Mouse (Mus musculus): Measurements from ENCODE around the gene Wdr91. TPM values are rescaled to one million over a fixed set of nuclear protein-coding genes. Genes with fewer than 3 reads are reported as not detected.

Gene Wdr91
- polyA plus RNA-seq, 1 experiment = 4.7 TPM

DNA sequence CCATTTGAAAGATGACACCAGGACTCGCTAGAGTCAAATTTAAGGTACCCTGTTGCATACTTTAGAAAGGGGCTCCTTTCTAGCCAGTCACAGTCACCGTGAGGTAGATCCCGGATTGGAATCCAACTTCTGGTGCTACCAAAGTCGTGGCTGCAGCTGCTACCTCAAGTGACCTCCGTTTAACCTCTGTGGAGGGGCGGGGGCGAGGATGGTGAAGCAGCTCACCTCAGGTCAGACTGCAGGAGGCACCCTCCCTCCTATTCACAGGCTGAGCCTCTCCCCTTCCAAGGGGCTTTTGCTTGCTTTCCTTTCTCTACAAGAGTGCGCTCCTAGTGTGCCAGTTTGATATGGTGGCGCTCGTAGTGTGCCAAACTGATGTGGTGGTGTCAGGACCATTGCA is 9.3 kb upstream of the Wdr91 start, which contains the start of gene Stra8:
Stra8 (plus strand) TSS at position 208 of the 400 bp plus-strand sequence.
- no peaks in the 10 kb centered on the region for H3K4me1 ChIP-seq (ENCODE audit: control insufficient read depth, insufficient read depth, insufficient read length, low read length)
- H3K27ac ChIP-seq (ENCODE audit: insufficient read depth, low read depth, low read length) = no peak within 1 kb of the TSS
- no peak within 1 kb of the TSS for H3K4me3 ChIP-seq (ENCODE audit: low read depth, low read length)
- no peak for TF ChIP-seq CTCF (IDR thresholded peaks at IDR 0.05; ENCODE audit: extremely low read depth, insufficient read length, insufficient replicate concordance, low read depth, low read length)
- no peaks in the 10 kb centered on the region for H3K36me3 ChIP-seq (ENCODE audit: control insufficient read depth, insufficient read depth, low read length)
- 66% methylated on average over 10 of the region's 10 CpGs for WGBS
- H3K27me3 ChIP-seq (ENCODE audit: control insufficient read depth, insufficient read depth, low read length) = no peaks in the 10 kb centered on the region; the same call in 1 of the 2 replicates

DNA sequence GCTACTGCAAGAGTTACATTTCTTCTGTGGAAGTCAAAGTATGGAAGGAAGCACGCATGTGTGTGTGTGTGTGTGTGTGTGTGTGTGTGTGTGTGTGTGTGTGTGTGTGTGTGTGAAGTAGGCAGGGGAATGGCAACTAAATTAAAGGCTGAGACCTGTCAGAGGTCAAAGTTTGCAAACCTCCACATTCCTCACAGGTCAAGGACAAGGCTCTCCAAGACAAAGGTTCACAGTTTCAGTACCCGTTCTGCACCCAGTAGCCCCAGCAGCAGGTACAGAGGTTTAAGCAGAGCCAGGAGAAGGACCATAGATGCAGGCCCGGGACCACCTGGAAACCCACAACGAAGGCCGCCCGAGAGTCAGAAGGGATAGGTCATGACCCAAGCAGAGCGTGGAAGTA is 8.5 kb upstream of the Wdr91 start:
- H3K27me3 ChIP-seq (ENCODE audit: control insufficient read depth, insufficient read depth, low read length) = no peaks in the 10 kb centered on the region; the same call in 1 of the 2 replicates
- 86% methylated on average over 7 of the region's 7 CpGs for WGBS
- H3K4me3 ChIP-seq (ENCODE audit: low read depth, low read length) = no peak overlapping the region
- H3K4me1 ChIP-seq (ENCODE audit: control insufficient read depth, insufficient read depth, insufficient read length, low read length) = no peaks in the 10 kb centered on the region
- no peaks in the 10 kb centered on the region for H3K36me3 ChIP-seq (ENCODE audit: control insufficient read depth, insufficient read depth, low read length)
- TF ChIP-seq POLR2A (IDR thresholded peaks at IDR 0.05; ENCODE audit: low read depth, low read length) (no peak), CTCF (IDR thresholded peaks at IDR 0.05; ENCODE audit: extremely low read depth, insufficient read length, insufficient replicate concordance, low read depth, low read length) (no peak)
- no peak overlapping the region for H3K27ac ChIP-seq (ENCODE audit: insufficient read depth, low read depth, low read length)

DNA sequence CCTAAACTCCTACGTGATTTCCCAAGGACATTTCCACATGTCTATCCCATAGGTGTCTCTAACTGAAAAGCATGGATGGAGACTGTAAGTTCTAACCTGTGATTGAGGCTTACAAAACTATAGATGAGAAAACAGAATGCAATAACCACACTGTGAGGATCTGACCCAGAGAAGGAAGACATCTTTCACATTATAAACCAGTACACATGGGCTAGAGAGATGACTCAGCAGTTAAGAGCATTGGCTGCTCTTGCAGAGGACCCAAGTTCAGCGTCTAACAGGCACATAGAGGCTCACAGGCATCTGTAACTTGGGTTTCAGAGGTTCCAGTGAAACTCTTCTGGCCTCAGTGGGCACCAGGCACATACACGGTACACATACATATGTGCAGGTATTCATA is 3.8 kb upstream of the Wdr91 start:
- Histone ChIP-seq H3K27ac (ENCODE audit: insufficient read depth, low read depth, low read length) (no peak overlapping the region), H3K4me3 (ENCODE audit: low read depth, low read length) (no peak overlapping the region), H3K4me1 (ENCODE audit: control insufficient read depth, insufficient read depth, insufficient read length, low read length) (peaks cover 3% of the 10 kb centered on the region), H3K36me3 (ENCODE audit: control insufficient read depth, insufficient read depth, low read length) (no peaks in the 10 kb centered on the region), H3K27me3 (ENCODE audit: control insufficient read depth, insufficient read depth, low read length) (no peaks in the 10 kb centered on the region; the same call in 1 of the 2 replicates)
- TF ChIP-seq CTCF (IDR thresholded peaks at IDR 0.05; ENCODE audit: extremely low read depth, insufficient read length, insufficient replicate concordance, low read depth, low read length) = no peak
- TF ChIP-seq POLR2A (IDR thresholded peaks at IDR 0.05; ENCODE audit: low read depth, low read length) = no peak
- 53% methylated on average over 3 of the region's 3 CpGs for WGBS

DNA sequence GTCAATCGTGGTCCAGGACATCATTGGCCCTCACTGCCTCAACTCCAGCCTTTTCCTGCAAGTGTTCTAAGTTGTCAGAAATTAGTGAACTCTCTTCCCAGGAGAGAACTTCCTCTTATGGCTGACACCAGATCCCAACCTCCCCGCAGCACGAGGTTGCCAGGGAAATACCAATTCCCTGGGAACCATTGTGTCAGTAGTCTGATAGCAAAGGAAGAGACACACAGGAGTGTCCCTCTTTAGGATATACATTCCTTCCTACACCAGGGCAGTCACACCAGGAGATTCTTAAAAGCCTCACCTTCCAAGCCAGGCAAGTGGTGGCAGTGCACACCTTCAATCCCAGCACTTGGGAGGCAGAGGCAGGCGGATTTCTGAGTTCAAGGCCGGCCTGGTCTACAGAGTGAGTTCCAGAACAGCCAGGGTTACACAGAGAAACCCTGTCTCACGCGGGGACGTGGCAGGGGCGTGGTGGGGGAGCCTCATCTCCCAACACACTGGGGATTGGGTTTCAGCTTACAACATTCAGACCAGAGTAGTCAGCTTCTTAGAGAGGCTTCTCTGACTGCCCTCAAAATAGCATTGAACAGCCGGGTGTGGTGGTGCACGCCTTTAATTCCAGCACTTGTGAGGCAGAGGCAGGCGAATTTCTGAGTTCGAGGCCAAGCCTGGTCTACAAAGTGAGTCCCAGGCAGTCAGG is 2.8 kb upstream of the Wdr91 start:
- Histone ChIP-seq H3K27ac (ENCODE audit: insufficient read depth, low read depth, low read length) (no peak overlapping the region), H3K4me1 (ENCODE audit: control insufficient read depth, insufficient read depth, insufficient read length, low read length) (peaks cover 3% of the 10 kb centered on the region), H3K36me3 (ENCODE audit: control insufficient read depth, insufficient read depth, low read length) (no peaks in the 10 kb centered on the region), H3K27me3 (ENCODE audit: control insufficient read depth, insufficient read depth, low read length) (no peaks in the 10 kb centered on the region), H3K4me3 (ENCODE audit: low read depth, low read length) (no peak overlapping the region)
- WGBS = 62% methylated on average over 13 of the region's 13 CpGs
- TF ChIP-seq POLR2A (IDR thresholded peaks at IDR 0.05; ENCODE audit: low read depth, low read length) (no peak), CTCF (IDR thresholded peaks at IDR 0.05; ENCODE audit: extremely low read depth, insufficient read length, insufficient replicate concordance, low read depth, low read length) (no peak)

DNA sequence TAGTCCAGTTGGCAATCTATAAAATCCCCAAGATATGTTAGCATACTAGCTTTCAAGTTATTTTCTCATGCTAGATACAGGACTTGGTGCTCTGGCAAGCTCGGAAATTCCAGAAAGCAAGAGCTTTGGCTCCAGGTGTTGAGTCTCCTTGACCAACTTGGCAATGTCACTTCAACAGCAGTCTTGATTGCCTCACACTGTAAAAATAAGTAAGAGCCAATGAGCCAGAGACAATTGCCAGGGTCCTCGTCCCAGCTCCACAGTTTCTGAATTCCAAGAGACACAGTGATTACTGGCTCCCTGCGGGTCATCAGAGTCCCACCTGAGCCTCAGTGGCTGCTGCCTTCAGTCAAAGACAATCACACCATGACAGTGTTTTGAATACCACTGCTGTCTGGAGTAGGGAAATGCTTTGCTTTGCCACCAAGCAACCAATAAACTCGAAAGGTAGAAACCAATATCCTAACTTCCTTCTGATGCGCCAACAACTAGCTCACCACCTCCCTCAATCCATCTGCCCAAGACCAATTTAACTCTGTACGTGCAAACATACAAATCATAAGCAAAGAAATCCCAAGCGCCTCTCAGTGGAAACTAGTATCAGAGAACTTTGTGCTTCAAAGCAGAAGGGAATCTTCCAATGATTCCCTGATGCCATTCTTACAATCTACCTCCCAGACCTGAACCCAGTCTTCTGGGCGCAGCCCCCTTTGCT is 888 bp downstream of the Wdr91 start:
- no peak for TF ChIP-seq CTCF (IDR thresholded peaks at IDR 0.05; ENCODE audit: extremely low read depth, insufficient read length, insufficient replicate concordance, low read depth, low read length)
- TF ChIP-seq POLR2A (IDR thresholded peaks at IDR 0.05; ENCODE audit: low read depth, low read length) = no peak
- Histone ChIP-seq H3K4me3 (ENCODE audit: low read depth, low read length) (peak overlapping the region; percentile 72), H3K27me3 (ENCODE audit: control insufficient read depth, insufficient read depth, low read length) (no peaks in the 10 kb centered on the region), H3K27ac (ENCODE audit: insufficient read depth, low read depth, low read length) (no peak overlapping the region), H3K36me3 (ENCODE audit: control insufficient read depth, insufficient read depth, low read length) (peaks cover 3% of the 10 kb centered on the region; the same call in 1 of the 2 replicates), H3K4me1 (ENCODE audit: control insufficient read depth, insufficient read depth, insufficient read length, low read length) (peaks cover 3% of the 10 kb centered on the region)
- 44% methylated on average over 8 of the region's 8 CpGs for WGBS

DNA sequence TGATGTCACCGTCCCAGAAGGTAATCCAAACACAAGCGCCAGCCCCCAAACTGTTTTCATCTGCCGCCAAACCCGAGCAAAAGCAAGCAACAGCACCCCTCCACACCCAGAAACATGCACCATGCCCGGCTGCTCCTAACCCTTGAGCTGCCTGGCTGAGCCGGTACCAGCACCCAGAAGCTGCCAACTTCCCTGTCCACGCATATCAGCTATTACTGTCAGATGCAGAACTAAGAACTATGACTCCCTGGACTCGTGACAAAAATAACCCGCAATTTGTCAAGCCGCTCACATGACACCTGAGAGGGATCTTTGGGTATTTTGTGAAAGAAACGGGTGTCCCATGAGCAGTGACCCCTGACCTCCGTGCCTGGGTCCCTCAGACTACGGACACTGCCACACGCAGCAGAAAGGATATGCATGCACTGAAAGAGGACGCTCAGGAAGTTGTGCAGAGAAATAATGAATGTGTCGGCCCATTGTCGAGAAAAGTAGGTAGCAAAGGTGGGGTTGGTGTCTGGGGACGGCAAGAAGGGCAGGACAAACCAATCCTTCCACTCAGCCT is 2.9 kb downstream of the Wdr91 start:
- H3K4me1 ChIP-seq (ENCODE audit: control insufficient read depth, insufficient read depth, insufficient read length, low read length) = no peaks in the 10 kb centered on the region; the same call in none of the 2 replicates
- 82% methylated on average over 18 of the region's 18 CpGs for WGBS
- H3K36me3 ChIP-seq (ENCODE audit: control insufficient read depth, insufficient read depth, low read length) = peaks cover 5% of the 10 kb centered on the region; the same call in 1 of the 2 replicates
- no peaks in the 10 kb centered on the region for H3K27me3 ChIP-seq (ENCODE audit: control insufficient read depth, insufficient read depth, low read length)
- H3K27ac ChIP-seq (ENCODE audit: insufficient read depth, low read depth, low read length) = no peak overlapping the region
- TF ChIP-seq CTCF (IDR thresholded peaks at IDR 0.05; ENCODE audit: extremely low read depth, insufficient read length, insufficient replicate concordance, low read depth, low read length) (no peak), POLR2A (IDR thresholded peaks at IDR 0.05; ENCODE audit: low read depth, low read length) (no peak)
- H3K4me3 ChIP-seq (ENCODE audit: low read depth, low read length) = no peak overlapping the region

DNA sequence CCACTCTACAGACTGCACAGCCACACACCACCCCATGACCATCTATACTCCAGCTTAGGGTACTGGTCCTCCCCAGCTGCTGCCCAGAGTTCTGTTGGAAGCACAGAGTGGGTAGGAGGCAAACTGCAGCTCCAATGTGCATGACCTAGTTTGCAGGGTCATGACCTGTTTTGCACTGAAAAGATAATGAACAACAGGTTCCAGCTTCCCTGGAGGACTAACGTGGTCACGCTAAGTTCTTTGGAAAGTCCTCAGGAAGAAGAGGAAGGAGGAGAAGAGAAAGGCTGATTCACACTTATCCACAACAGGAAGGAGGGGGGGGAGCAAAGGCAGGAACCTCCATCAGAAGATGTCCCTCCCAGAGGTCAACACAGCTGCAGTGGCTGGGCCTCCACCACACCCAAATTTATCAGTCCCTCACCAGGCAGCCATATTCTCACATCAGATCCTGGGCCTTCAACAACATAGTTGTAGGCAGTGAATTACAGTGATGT is 3.5 kb downstream of the Wdr91 start:
- Histone ChIP-seq H3K4me1 (ENCODE audit: control insufficient read depth, insufficient read depth, insufficient read length, low read length) (no peaks in the 10 kb centered on the region; the same call in none of the 2 replicates), H3K27ac (ENCODE audit: insufficient read depth, low read depth, low read length) (no peak overlapping the region), H3K4me3 (ENCODE audit: low read depth, low read length) (no peak overlapping the region), H3K36me3 (ENCODE audit: control insufficient read depth, insufficient read depth, low read length) (peaks cover 5% of the 10 kb centered on the region; the same call in 1 of the 2 replicates), H3K27me3 (ENCODE audit: control insufficient read depth, insufficient read depth, low read length) (no peaks in the 10 kb centered on the region)
- TF ChIP-seq CTCF (IDR thresholded peaks at IDR 0.05; ENCODE audit: extremely low read depth, insufficient read length, insufficient replicate concordance, low read depth, low read length) = no peak
- TF ChIP-seq POLR2A (IDR thresholded peaks at IDR 0.05; ENCODE audit: low read depth, low read length) = no peak
- WGBS = 79% methylated on average over 2 of the region's 2 CpGs
